Mouse (Mus musculus): ENCODE data around the gene Ppp1r12c.
"Not testable (repeated sequence)": the region's sequence is repeated elsewhere in the genome, so short reads cannot be mapped to it uniquely, and the experiment has no call there.

Gene Ppp1r12c

DNA sequence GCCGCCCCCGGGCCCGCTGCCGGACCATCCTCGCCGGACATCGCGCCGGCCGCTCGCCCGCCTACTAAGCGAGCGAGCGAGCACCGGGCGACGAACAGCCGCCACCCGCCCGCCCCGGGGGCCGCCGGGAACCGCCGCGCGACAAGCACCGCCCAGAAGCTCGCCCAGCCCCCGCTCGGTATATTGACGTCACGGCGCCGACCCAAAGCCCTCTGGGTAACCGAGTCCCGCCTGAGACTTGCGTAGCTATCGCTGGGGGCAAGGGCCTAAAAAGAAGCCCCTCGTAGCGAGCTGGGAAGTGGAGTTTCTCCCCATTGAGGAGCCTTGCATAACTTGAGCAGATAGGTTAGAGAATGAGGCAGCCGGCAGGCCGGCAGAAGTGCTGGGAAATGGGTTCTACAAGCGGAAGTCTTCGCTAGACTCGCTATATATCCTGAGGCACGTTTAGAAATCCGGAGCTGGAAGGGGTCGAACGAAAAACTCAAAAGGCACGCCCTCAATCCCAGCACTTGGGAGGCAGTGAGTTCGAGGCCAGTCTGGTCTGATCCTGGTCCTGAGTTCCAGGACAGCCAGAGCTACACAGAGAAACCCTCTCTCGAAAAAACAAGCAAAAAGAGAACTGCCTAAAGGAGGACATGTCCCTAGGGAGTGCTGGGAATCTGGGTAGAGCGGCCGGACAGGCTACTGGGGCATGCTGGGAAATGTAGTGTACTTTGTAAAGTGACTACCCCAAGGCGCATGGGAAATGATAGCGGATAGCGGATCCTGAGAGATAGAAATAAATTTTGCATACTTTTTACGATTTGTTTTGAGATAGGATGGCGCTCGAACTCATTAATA lies at the start of gene Ppp1r12c:
Gene Ppp1r12c, minus strand, starts transcription at position 123 of the 840 bp plus-strand sequence.
- ATAC-seq (ENCODE audit: insufficient number of reproducible peaks, low FRiP score, low TSS enrichment), result peak; percentile 81

DNA sequence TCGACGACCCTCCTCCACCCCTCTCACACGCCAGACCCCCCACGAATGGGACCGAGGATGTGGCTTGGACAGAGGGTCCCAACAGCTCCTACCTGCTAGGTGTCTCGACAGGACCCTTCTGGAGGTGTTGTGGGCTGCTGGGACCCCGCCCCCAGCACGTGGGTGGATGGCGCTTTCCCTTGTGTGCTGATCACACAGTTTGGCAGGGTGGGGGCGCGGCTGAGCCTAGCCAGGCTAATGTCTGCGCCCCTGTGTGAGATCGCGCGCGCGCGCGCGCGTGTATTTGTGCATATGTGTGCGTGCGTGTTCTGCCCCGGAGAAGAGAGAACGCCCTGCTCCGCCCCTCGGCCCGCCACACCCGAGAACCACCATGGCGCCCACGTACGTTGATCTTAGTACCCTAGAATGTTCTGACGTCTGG lies 45.8 kb upstream of the Ppp1r12c start, which contains the start of gene Syt5:
Gene Syt5, minus strand, starts transcription at position 321 of the 421 bp plus-strand sequence.
- ATAC-seq (ENCODE audit: insufficient number of reproducible peaks, low FRiP score, low TSS enrichment), result 0 out of 2 replicates have a peak, but pooled peaks have one; percentile 26

- ATAC-seq (ENCODE audit: insufficient number of reproducible peaks, low FRiP score, low TSS enrichment), result peak; percentile 68; the same call in 1 of the 2 replicates
Measured at GRCm38 (mm10) chr7:4546591-4547131, 45.2 kb upstream of the Ppp1r12c start.

DNA sequence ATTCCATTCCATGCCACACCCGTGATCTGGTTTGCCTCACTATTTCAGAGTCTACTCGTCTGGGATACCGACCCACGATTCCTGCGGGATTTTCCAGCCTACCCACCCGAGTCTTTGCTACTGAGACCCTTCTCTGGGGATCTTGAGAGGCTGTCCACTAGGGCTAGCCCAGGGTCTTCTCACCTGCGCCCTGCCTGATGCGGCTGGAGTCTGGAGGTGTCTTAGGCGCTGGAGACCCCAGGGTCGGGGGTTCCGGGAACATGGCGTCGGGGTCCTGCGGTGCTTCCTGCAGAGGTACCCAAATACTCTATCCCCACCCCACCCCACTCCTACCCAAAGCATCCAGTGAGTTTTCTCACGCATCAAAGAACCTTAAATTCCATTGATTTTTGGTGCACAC lies 44.6 kb upstream of the Ppp1r12c start:
- no peak for ATAC-seq (ENCODE audit: insufficient number of reproducible peaks, low FRiP score, low TSS enrichment)

DNA sequence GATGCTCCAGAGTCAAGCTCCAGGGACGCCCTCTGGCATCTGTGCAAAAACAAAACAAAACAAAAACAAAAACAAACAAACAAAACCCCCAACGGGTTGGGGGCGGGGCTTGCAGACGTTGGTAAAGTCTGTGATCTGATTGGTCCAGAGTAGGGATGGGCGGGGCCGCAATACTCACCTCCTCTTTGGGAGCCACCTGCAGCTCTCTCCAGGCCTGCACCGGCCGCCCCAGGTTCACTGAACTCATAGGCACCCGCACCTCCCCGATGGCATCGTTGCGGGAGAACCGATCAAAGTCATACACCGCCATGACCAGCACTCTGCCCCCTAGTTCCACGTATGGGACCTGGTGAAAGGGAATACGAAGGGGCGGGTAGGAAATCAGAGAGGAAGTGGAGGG lies 40.5 kb upstream of the Ppp1r12c start:
- no peak for ATAC-seq (ENCODE audit: insufficient number of reproducible peaks, low FRiP score, low TSS enrichment)

DNA sequence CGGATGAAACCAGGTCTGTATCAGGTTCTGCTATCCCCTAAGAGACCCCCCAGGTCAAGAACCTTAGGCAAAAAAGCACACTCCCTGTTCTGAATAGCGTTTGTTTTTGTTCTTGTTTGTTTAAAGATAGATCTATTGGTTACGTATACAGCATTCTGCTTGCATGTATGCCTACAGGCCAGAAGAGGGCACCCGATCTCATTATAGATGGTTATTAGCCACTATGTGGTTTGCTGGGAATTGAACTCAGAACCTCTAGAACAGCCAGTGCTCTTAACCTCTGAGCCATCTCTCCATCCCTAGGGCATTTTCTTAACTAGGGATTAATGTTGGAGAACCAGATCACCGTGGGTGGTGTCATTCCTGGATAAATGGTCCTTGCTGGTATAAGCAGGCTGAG lies 39.9 kb upstream of the Ppp1r12c start:
- ATAC-seq (ENCODE audit: insufficient number of reproducible peaks, low FRiP score, low TSS enrichment), result no peak

- no peak for ATAC-seq (ENCODE audit: insufficient number of reproducible peaks, low FRiP score, low TSS enrichment)
Measured at GRCm38 (mm10) chr7:4539019-4539418, 37.5 kb upstream of the Ppp1r12c start.

- no peak for ATAC-seq (ENCODE audit: insufficient number of reproducible peaks, low FRiP score, low TSS enrichment)
Measured at GRCm38 (mm10) chr7:4537181-4537580, 35.7 kb upstream of the Ppp1r12c start.

GRCm38 (mm10) chr7:4536369-4536768 lies 34.9 kb upstream of the Ppp1r12c start:
- no peak for ATAC-seq (ENCODE audit: insufficient number of reproducible peaks, low FRiP score, low TSS enrichment)

DNA sequence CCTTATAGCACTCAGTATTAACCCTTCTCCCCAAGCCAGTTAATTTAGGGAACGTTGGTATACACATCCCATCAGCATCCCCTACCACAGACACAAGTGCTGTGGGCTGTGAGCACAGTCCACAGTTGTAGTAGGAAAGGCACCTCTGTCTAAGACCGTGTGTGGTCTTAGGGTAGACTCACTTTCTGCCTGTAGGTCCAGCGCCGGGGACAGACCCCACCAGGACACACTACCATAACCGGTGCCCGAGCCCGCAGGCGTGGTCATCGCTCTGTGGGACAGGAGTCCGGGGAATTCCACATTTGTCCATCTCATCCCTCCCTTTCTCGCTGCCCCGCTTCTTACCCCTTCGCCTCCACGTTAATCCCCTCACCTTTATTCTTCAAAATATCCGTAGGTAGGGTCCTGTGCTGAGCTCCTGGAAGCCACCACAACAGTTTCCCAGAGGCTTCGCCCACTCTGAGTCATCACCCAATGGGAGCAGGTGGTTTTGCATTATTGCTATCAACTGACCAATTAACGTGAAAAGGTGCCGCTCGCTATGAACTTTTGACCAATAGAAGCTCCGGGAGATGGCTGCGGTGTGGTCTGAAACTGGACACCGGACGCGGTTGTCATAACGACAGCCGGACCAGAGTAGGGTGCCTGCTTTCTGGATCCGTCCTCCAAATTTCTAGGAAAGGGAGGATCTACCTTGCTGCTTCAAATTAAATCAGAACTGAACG lies 30.7 kb upstream of the Ppp1r12c start, which contains the start of gene Dnaaf3:
Gene Dnaaf3, minus strand, starts transcription at position 449 of the 725 bp plus-strand sequence.
- ATAC-seq (ENCODE audit: insufficient number of reproducible peaks, low FRiP score, low TSS enrichment), result no peak

DNA sequence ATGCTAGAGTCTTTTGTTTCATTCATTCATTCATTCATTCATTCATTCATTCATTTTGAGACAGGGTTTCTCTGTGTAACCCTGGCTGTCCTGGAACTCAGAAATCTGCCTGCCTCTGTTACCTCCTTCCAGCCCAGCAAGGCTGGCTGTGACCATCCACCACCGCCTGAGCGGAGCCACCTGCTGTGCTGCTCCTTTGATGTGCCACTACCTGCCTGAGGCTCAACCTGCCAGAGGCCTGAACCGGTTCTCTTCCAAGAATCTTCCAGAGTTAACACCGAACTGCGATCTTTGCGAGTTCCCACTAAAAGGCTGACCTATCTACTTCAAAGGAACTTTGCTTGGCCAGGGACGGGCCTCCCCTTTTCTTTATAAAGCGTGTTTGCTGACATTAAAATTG lies 28.7 kb upstream of the Ppp1r12c start:
- ATAC-seq (ENCODE audit: insufficient number of reproducible peaks, low FRiP score, low TSS enrichment), result not testable (repeated sequence)

DNA sequence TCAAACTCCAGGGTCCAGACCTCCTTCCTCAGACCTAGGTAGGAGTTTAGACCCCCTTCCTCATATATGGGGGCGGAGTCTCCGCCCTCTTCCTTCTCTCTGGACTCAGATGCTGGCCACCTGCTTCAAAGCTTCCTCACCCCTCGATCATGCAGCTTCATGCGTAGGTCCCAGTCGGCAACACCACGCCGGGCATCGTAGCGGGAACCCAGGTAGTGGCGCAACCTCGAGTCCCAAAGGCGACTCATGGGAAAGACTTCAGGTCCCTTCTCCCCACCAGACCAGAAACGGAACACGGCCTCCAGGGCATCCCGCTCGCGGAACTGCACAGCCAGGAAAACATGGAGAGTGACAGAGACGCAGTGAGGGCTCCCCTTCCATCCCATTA lies 25.8 kb upstream of the Ppp1r12c start:
- ATAC-seq (ENCODE audit: insufficient number of reproducible peaks, low FRiP score, low TSS enrichment), result no peak

- ATAC-seq (ENCODE audit: insufficient number of reproducible peaks, low FRiP score, low TSS enrichment), result peak; percentile 82; the same call in 1 of the 2 replicates
Measured at GRCm38 (mm10) chr7:4526341-4527301, 25.1 kb upstream of the Ppp1r12c start.

DNA sequence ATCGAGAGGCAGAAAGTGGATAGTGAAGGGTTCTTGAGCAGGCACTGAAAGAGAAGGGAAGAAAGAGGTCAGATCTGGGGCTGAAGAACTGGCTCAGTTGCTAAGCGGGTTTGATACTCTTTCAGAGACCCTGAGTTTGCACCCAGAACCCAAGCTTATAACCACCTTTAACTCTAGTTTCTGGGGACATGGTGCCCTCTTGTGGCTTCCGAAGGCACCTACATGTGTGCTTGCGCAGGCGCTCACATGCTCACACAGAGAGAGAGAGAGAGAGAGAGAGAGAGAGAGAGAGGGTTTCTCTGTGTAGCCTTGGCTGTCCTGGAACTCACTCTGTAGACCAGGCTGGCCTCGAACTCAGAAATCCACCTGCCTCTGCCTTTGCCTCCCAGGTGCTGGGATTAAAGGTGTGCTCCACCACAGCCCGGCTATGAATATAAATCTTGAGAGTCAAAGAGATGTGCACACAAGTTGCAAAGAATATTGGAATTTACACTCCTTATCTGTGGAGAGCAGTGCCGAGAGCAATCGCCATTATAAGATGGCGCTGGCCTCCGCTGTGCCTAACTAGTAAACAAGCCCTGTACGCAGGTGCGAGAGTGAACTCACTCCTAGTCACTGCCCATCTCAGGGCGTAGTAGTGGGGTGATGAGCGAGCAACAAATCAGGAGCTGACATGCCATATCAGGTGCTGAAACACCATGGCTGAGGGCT lies 22.9 kb upstream of the Ppp1r12c start, which contains the start of gene Tnni3:
Gene Tnni3, minus strand, starts transcription at position 18 of the 711 bp plus-strand sequence.
- ATAC-seq (ENCODE audit: insufficient number of reproducible peaks, low FRiP score, low TSS enrichment), result 0 out of 2 replicates have a peak, but pooled peaks have one; percentile 4

DNA sequence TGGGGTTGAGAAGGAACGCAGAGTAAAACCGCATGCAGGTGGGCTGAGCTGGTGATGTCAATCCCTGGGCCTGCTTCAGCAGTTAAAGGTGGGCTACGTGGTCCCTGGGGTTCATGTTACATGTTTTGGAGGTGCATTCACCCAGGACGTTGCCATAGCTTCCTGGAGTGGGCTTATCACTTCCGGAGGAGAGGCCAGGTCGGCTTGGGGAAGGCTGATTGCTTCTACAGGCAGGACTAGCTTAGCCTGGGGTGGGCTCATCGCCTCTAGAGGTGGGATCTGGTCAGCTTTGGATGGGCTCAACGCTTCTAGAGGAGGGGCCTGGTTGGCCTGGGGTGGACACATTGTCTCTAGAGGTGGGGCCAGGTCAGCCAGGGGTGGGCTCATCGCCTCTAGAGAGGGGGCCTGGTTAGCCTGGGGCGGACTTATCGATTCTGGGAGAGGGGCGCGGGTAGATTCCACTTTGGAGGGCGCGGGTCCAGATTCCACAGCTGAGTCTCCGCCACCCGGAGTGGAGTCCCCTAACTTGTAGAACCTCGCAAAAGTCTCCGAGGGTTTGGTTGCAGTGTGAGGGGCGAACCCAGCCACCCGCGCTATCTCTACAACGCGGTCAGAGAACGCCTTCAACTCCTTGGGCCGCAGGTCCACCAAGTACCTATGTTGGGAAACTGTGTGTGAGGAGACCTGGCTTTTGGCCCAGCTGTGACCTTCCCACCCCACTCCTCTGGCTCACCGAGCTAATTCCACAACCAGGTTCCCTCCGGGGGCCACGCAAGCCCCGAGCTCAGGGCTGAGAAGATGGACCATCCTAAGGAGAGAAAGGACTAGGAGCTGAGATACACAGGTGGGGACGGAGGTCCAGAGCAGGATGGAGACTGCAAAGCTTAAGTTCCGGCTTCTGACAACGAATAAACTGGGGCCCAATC lies 22.0 kb upstream of the Ppp1r12c start:
- no peak for ATAC-seq (ENCODE audit: insufficient number of reproducible peaks, low FRiP score, low TSS enrichment)

GRCm38 (mm10) chr7:4522292-4522691 lies 20.8 kb upstream of the Ppp1r12c start:
- ATAC-seq (ENCODE audit: insufficient number of reproducible peaks, low FRiP score, low TSS enrichment), result no peak

DNA sequence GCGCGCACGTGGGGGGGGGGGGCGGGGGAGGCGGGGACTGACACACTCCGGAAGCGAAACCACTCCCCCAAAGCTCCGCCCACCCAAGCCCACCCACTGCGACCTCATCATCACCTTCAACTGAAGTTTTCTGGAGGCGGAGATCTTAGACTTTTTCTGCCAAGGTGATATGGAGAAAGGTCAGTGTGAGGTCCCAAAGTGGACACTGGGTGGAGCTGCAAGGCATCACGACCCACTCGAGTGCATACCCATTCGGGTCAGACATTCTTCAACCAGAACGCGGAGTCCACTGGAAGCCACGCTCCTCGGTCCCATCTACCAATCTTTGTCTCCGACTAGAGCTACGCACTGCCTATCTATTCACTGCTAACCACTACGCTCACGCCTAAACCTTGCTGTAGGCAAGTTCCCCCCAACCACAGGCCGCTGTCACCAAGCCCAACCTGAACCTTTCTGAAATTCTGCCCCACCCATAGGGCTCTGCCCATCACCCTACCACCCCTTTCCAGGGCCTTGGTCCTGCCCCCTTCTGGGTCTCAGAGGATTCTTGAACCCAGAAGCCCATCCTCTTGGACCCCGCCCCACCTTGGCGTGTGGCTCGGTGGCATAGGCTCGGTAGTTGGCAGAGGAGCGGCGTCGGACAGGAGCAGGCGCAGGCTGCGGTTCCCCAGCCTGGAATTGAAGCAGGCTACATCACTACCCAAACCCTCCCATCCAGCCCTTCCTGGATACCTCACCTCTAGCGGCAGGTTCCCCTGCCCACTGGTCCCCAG lies 19.9 kb upstream of the Ppp1r12c start:
- no peak for ATAC-seq (ENCODE audit: insufficient number of reproducible peaks, low FRiP score, low TSS enrichment)
